Mouse (Mus musculus) liver, adult 2 months (tissue): ENCODE data around the gene Pan2. TPM values are rescaled to one million over a fixed set of nuclear protein-coding genes. Genes with fewer than 3 reads are reported as not detected.
A peak's percentile ranks its signal among the peaks of the same experiment; 100 is the strongest.

ENCODE experiments used
- DNase-seq: peaks from one replicate; pipeline ENCODE4 v3.0.0-alpha.2; 2011; ENCODE audit warnings: low read depth, low spot score; ENCODE audit errors: extremely low read depth
- H3K27ac ChIP-seq: fragments of 200-500 bp; replicated peaks from 2 replicates; pipeline ENCODE4 v1.5.1; 2012; ENCODE audit warnings: low read depth, mild to moderate bottlenecking, control low read depth, inconsistent platforms, low read length; ENCODE audit not compliant: insufficient read depth
- H3K27me3 ChIP-seq: fragments of 200-500 bp; 2 replicates; pipeline ENCODE4 v1.6.1; 2012; ENCODE audit warnings: mild to moderate bottlenecking, moderate library complexity, low read length, inconsistent platforms; ENCODE audit not compliant: control insufficient read depth, insufficient read depth
- H3K36me3 ChIP-seq: fragments of 200-500 bp; 2 replicates; pipeline ENCODE4 v1.6.1; 2012; ENCODE audit warnings: low read length, inconsistent platforms; ENCODE audit not compliant: control insufficient read depth, insufficient read depth
- H3K4me1 ChIP-seq: fragments of 200-500 bp; 2 replicates; pipeline ENCODE4 v1.6.1; 2011; ENCODE audit warnings: low read length; ENCODE audit not compliant: control insufficient read depth, insufficient read depth
- H3K4me3 ChIP-seq: fragments of 200-500 bp; 2 replicates; pipeline ENCODE4 v1.5.1; 2011; ENCODE audit warnings: low read depth, mild to moderate bottlenecking, control low read depth, low read length, moderate library complexity; ENCODE audit not compliant: insufficient read depth
- H3K79me2 ChIP-seq: fragments of 200-500 bp; 2 replicates; pipeline ENCODE4 v1.6.1; 2012; ENCODE audit warnings: inconsistent platforms, mild to moderate bottlenecking, low read length, moderate library complexity; ENCODE audit not compliant: control insufficient read depth, insufficient read depth
- H3K9ac ChIP-seq: fragments of 200-500 bp; 2 replicates; pipeline ENCODE4 v1.6.1; 2012; ENCODE audit warnings: low read depth, mild to moderate bottlenecking, control low read depth, inconsistent platforms, low read length
- CTCF ChIP-seq: fragments of 200-500 bp; IDR thresholded peaks from 2 replicates; pipeline ENCODE4 v1.5.1; 2011; ENCODE audit warnings: low read depth, low read length, control low read depth
- POLR2A ChIP-seq: fragments of 200-500 bp; IDR thresholded peaks from 2 replicates; pipeline ENCODE4 v1.6.1; 2011; ENCODE audit warnings: low read length, control low read depth; ENCODE audit not compliant: insufficient read depth; ENCODE audit errors: extremely low read depth
- WGBS: fragments of 180-500 bp; shearing (Covaris S2); methylation state at CpG from one replicate; pipeline ENCODE4 v1.1.7; 2018; 5-methylcytosine and 5-hydroxymethylcytosine counted together
- polyA plus RNA-seq: library from polyadenylated mRNA; depleted of rRNA; stranded (reverse); fragments of >200 nt; gene quantifications from 2 replicates; pipeline ENCODE4 v1.2.3, GENCODE M21; 2012
- total RNA-seq: library from RNA; depleted of rRNA; stranded (reverse); fragments of >200 nt; gene quantifications from 2 replicates; pipeline ENCODE4 v1.2.3, GENCODE M21; 2014

Gene Pan2
- total and polyA plus RNA-seq, 2 experiments: 9.1 to 20.3 TPM

GRCm38 (mm10) chr10:128302785-128303125 lies 380 bp upstream of the Pan2 start:
- Histone ChIP-seq H3K27me3 (no peaks in the 10 kb centered on the region), H3K36me3 (no peaks in the 10 kb centered on the region), H3K4me3 (peak overlapping the region; percentile 63), H3K4me1 (peaks cover 5% of the 10 kb centered on the region; the same call in 1 of the 2 replicates), H3K9ac (peak overlapping the region; percentile 80), H3K79me2 (peaks cover 3% of the 10 kb centered on the region; the same call in 1 of the 2 replicates), H3K27ac (peak overlapping the region; percentile 95)
- WGBS: 0% methylated on average over 9 of the region's 9 CpGs
- TF ChIP-seq POLR2A (no peak), CTCF (no peak)
- no peak for DNase-seq

- no peaks in the 10 kb centered on the region for H3K27me3 ChIP-seq
- no peak overlapping the region for H3K27ac ChIP-seq
- no peak overlapping the region for H3K4me3 ChIP-seq
- 95% methylated on average over 7 of the region's 7 CpGs for WGBS
- no peak for DNase-seq
- no peak for TF ChIP-seq CTCF
- no peak for TF ChIP-seq POLR2A
- no peak overlapping the region for H3K9ac ChIP-seq
- H3K36me3 ChIP-seq: peaks cover 29% of the 10 kb centered on the region
- peaks cover 3% of the 10 kb centered on the region; the same call in 1 of the 2 replicates for H3K79me2 ChIP-seq
- no peaks in the 10 kb centered on the region for H3K4me1 ChIP-seq
Observed at GRCm38 (mm10) chr10:128309654-128310053, 6.5 kb downstream of the Pan2 start.

GRCm38 (mm10) chr10:128310177-128310576 lies 7.0 kb downstream of the Pan2 start:
- DNase-seq: no peak
- H3K27me3 ChIP-seq: no peaks in the 10 kb centered on the region
- peaks cover 3% of the 10 kb centered on the region; the same call in 1 of the 2 replicates for H3K79me2 ChIP-seq
- no peak overlapping the region for H3K4me3 ChIP-seq
- no peak for TF ChIP-seq POLR2A
- TF ChIP-seq CTCF: no peak
- no peaks in the 10 kb centered on the region for H3K4me1 ChIP-seq
- WGBS: 88% methylated on average over 11 of the region's 11 CpGs
- peaks cover 34% of the 10 kb centered on the region for H3K36me3 ChIP-seq
- no peak overlapping the region for H3K9ac ChIP-seq
- no peak overlapping the region for H3K27ac ChIP-seq

GRCm38 (mm10) chr10:128310902-128311301 lies 7.8 kb downstream of the Pan2 start:
- no peak for DNase-seq
- no peaks in the 10 kb centered on the region for H3K4me1 ChIP-seq
- peaks cover 40% of the 10 kb centered on the region for H3K36me3 ChIP-seq
- no peaks in the 10 kb centered on the region for H3K27me3 ChIP-seq
- no peak overlapping the region for H3K4me3 ChIP-seq
- H3K27ac ChIP-seq: no peak overlapping the region
- no peak overlapping the region for H3K9ac ChIP-seq
- no peaks in the 10 kb centered on the region for H3K79me2 ChIP-seq
- 80% methylated on average over 4 of the region's 4 CpGs for WGBS
- TF ChIP-seq CTCF (no peak), POLR2A (no peak)

- H3K27me3 ChIP-seq: no peaks in the 10 kb centered on the region
- H3K9ac ChIP-seq: no peak overlapping the region
- H3K79me2 ChIP-seq: no peaks in the 10 kb centered on the region
- H3K36me3 ChIP-seq: peaks cover 53% of the 10 kb centered on the region
- H3K4me1 ChIP-seq: no peaks in the 10 kb centered on the region
- no peak for DNase-seq
- H3K27ac ChIP-seq: no peak overlapping the region
- TF ChIP-seq POLR2A (no peak), CTCF (no peak)
- H3K4me3 ChIP-seq: no peak overlapping the region
- WGBS: 93% methylated on average over 8 of the region's 8 CpGs
Observed at GRCm38 (mm10) chr10:128315578-128315977, 12.4 kb downstream of the Pan2 start.

GRCm38 (mm10) chr10:128321641-128322040 lies 18.5 kb downstream of the Pan2 start:
- 67% methylated on average over 12 of the region's 12 CpGs for WGBS
- Histone ChIP-seq H3K9ac (peak overlapping the region; percentile 52; the same call in 1 of the 2 replicates), H3K79me2 (no peaks in the 10 kb centered on the region; the same call in 1 of the 2 replicates), H3K36me3 (peaks cover 31% of the 10 kb centered on the region), H3K27me3 (no peaks in the 10 kb centered on the region), H3K4me3 (no peak overlapping the region), H3K4me1 (peaks cover 8% of the 10 kb centered on the region), H3K27ac (no peak overlapping the region; the same call in 1 of the 2 replicates)
- TF ChIP-seq POLR2A (no peak), CTCF (no peak)
- DNase-seq: no peak
